Mouse (Mus musculus) liver, embryonic 14.5 days (tissue): ENCODE measurements around the gene Sdr9c7. TPM values are rescaled to one million over a fixed set of nuclear protein-coding genes. Genes with fewer than 3 reads are reported as not detected.

Experiments used
- ATAC-seq: fragments of 200-750 bp; cut with Nextera tagmentation; 2 replicates; pipeline ENCODE4 v1.8.0; 2017; ENCODE audit warnings: moderate number of reproducible peaks, mild to moderate bottlenecking, moderate library complexity; ENCODE audit not compliant: insufficient read depth
- DNase-seq, 3 experiments: peaks; one replicate each; pipeline ENCODE4 v3.0.0-alpha.2; 2012 to 2013; ENCODE audit warnings: low read depth in 3 of 3, low spot score in 3 of 3
- H3K27ac ChIP-seq: fragments of 300-500 bp; sonication (generic); 2 replicates; pipeline ENCODE4 v1.5.1; 2014; ENCODE audit warnings: moderate library complexity, mild to moderate bottlenecking, control low read depth, inconsistent platforms
- H3K27me3 ChIP-seq: fragments of 300-500 bp; sonication (generic); 2 replicates; pipeline ENCODE4 v1.6.1; 2014; ENCODE audit warnings: mild to moderate bottlenecking, low read length, moderate library complexity; ENCODE audit not compliant: control insufficient read depth, insufficient read depth
- H3K36me3 ChIP-seq: fragments of 300-500 bp; sonication (generic); replicated peaks from 2 replicates; pipeline ENCODE4 v1.6.1; 2014; ENCODE audit warnings: low read depth; ENCODE audit not compliant: control insufficient read depth, insufficient read depth
- H3K4me1 ChIP-seq, 2 experiments: fragments of 200-500 bp in 1 of 2; fragments of 300-500 bp in 1 of 2; sonication (generic) in 1 of 2; replicated peaks; 2 replicates each; pipeline ENCODE4 v1.6.1; 2012 to 2014; ENCODE audit warnings: antibody characterized with exemption in 1 of 2, inconsistent platforms in 1 of 2, low read length in 1 of 2; ENCODE audit not compliant: control insufficient read depth in 2 of 2, insufficient read depth in 2 of 2
- H3K4me2 ChIP-seq: fragments of 300-500 bp; sonication (generic); 2 replicates; pipeline ENCODE4 v1.6.1; 2014; ENCODE audit warnings: low read depth, mild to moderate bottlenecking, control low read depth, moderate library complexity
- H3K4me3 ChIP-seq, 2 experiments: fragments of 200-500 bp in 1 of 2; fragments of 300-500 bp in 1 of 2; sonication (generic) in 1 of 2; 2 replicates each; pipeline ENCODE4 v1.5.1; 2012 to 2014; ENCODE audit warnings: low read depth in 2 of 2, low read length in 2 of 2, mild to moderate bottlenecking in 2 of 2, control low read depth in 1 of 2, inconsistent platforms in 1 of 2, moderate library complexity in 1 of 2; ENCODE audit not compliant: insufficient read depth in 1 of 2
- H3K9ac ChIP-seq: fragments of 300-500 bp; sonication (generic); replicated peaks from 2 replicates; pipeline ENCODE4 v1.6.1; 2014; ENCODE audit warnings: mild to moderate bottlenecking, control low read depth, moderate library complexity
- H3K9me3 ChIP-seq: fragments of 300-500 bp; sonication (generic); 2 replicates; pipeline ENCODE4 v1.6.1; 2016; ENCODE audit warnings: low read length, mixed read lengths; ENCODE audit not compliant: control insufficient read depth
- CTCF ChIP-seq: IDR thresholded peaks from 2 replicates; pipeline ENCODE4 v1.5.1; 2016; ENCODE audit warnings: antibody characterized with exemption, low read depth, control low read depth
- EP300 ChIP-seq: IDR thresholded peaks from 2 replicates; pipeline ENCODE4 v1.6.1; 2016; ENCODE audit warnings: antibody characterized with exemption, low read depth
- WGBS: fragments of 180-500 bp; shearing (Covaris S2); extraction: QIAGEN DNeasy Blood & Tissue Kit; methylation state at CpG from one replicate; pipeline ENCODE4 v1.1.7; 2014; ENCODE audit not compliant: insufficient replicate concordance; 5-methylcytosine and 5-hydroxymethylcytosine counted together
- polyA plus RNA-seq, 2 experiments: library from polyadenylated mRNA; depleted of rRNA in 1 of 2; stranded (reverse) in 1 of 2; unstranded in 1 of 2; fragments of >200 nt; fragmentation: Nextera tagmentation in 1 of 2; extraction: Ambion mirVana in 1 of 2; gene quantifications; 2 replicates each; pipeline versions ENCODE4 v1.2.1 to v1.2.3; 2012 to 2014

Sdr9c7 gene
- polyA plus RNA-seq, 2 experiments = not detected

GRCm38 (mm10) chr10:127896705-127897104, 1.6 kb upstream of the Sdr9c7 start:
- WGBS = 41% methylated on average over 5 of the region's 5 CpGs
- Histone ChIP-seq H3K4me1 (peaks cover 0 to 12% of the 10 kb centered on the region in 2 experiments; a peak in 2 of 4 replicates), H3K27me3 (no peaks in the 10 kb centered on the region), H3K9ac (no peak overlapping the region), H3K36me3 (no peaks in the 10 kb centered on the region), H3K4me3 (no peak overlapping the region), H3K27ac (no peak overlapping the region), H3K9me3 (no peaks in the 10 kb centered on the region), H3K4me2 (no peak overlapping the region)
- TF ChIP-seq EP300 (no peak), CTCF (no peak)
- no peak for ATAC-seq
- DNase-seq = no peak

- Histone ChIP-seq H3K4me2 (no peak overlapping the region), H3K27ac (no peak overlapping the region), H3K4me1 (peaks cover 0 to 12% of the 10 kb centered on the region in 2 experiments; a peak in 2 of 4 replicates), H3K27me3 (no peaks in the 10 kb centered on the region), H3K9me3 (no peaks in the 10 kb centered on the region), H3K4me3 (no peak overlapping the region), H3K9ac (no peak overlapping the region), H3K36me3 (no peaks in the 10 kb centered on the region)
- 62% methylated on average over 3 of the region's 3 CpGs for WGBS
- DNase-seq (no peak), ATAC-seq (no peak)
- no peak for TF ChIP-seq CTCF
- no peak for TF ChIP-seq EP300
Measured at GRCm38 (mm10) chr10:127897506-127897905, 812 bp upstream of the Sdr9c7 start.

- no peaks in the 10 kb centered on the region for H3K36me3 ChIP-seq
Measured at GRCm38 (mm10) chr10:127899783-127900182, 1.5 kb downstream of the Sdr9c7 start.

GRCm38 (mm10) chr10:127901751-127902150, 3.4 kb downstream of the Sdr9c7 start:
- H3K4me1 ChIP-seq = peaks cover 0 to 2% of the 10 kb centered on the region in 2 experiments; a peak in 1 of 4 replicates
- TF ChIP-seq EP300 (no peak), CTCF (no peak)
- H3K9me3 ChIP-seq = no peaks in the 10 kb centered on the region
- no peak overlapping the region for H3K4me3 ChIP-seq
- H3K27ac ChIP-seq = no peak overlapping the region
- WGBS = 44% methylated on average over 4 of the region's 4 CpGs
- H3K4me2 ChIP-seq = no peak overlapping the region
- no peaks in the 10 kb centered on the region for H3K27me3 ChIP-seq
- no peak for DNase-seq
- no peak for ATAC-seq
- no peak overlapping the region for H3K9ac ChIP-seq
- no peaks in the 10 kb centered on the region for H3K36me3 ChIP-seq

More at GRCm38 (mm10) chr10:127899783-127900182, 1.5 kb downstream of the Sdr9c7 start:
- H3K27ac ChIP-seq = no peak overlapping the region
- H3K4me1 ChIP-seq = peaks cover 0 to 5% of the 10 kb centered on the region in 2 experiments; a peak in 2 of 4 replicates
- no peak overlapping the region for H3K4me3 ChIP-seq
- no peak for TF ChIP-seq CTCF
- no peak for TF ChIP-seq EP300
- no peak overlapping the region for H3K9ac ChIP-seq
- H3K4me2 ChIP-seq = no peak overlapping the region
- ATAC-seq (no peak), DNase-seq (no peak)
- no peaks in the 10 kb centered on the region for H3K9me3 ChIP-seq
- H3K27me3 ChIP-seq = no peaks in the 10 kb centered on the region
- 40% methylated on average over 5 of the region's 5 CpGs for WGBS

GRCm38 (mm10) chr10:127903116-127903515, 4.8 kb downstream of the Sdr9c7 start:
- Histone ChIP-seq H3K36me3 (no peaks in the 10 kb centered on the region), H3K9ac (no peak overlapping the region), H3K27ac (no peak overlapping the region), H3K4me1 (peaks cover 0 to 2% of the 10 kb centered on the region in 2 experiments; a peak in 1 of 4 replicates), H3K4me3 (no peak overlapping the region), H3K9me3 (no peaks in the 10 kb centered on the region), H3K4me2 (no peak overlapping the region), H3K27me3 (no peaks in the 10 kb centered on the region)
- DNase-seq = no peak
- TF ChIP-seq EP300 = no peak
- no peak for TF ChIP-seq CTCF
- no peak for ATAC-seq
- 43% methylated on average over 1 of the region's 1 CpGs for WGBS
